Mouse (Mus musculus): ENCODE measurements around the gene Tmem198.

DNA sequence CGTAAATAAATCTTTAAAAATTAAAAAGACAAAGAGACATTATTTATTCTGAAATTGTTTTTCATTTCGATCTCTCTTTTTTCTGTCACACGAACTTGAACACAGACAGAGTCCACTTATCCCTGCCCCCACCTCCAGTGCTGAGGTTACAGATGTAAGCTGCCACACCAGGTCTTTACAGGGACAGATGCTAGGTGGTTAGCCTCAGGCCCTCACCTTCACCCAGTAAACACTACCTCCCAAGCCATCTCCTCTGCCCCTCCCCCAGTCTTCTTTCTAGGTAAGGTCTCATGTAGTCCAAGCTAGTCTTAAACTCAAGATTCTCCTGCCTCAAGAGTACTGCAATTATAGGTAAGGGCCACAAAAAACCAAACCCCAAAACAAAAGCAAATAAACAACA, 33.2 kb downstream of the Tmem198 start:
- no peak for TF ChIP-seq POLR2A (IDR thresholded peaks at IDR 0.05; ENCODE audit: control insufficient read depth, low read depth, low read length)
- TF ChIP-seq CTCF (IDR thresholded peaks at IDR 0.05; ENCODE audit: control insufficient read depth, insufficient read depth, insufficient replicate concordance, low read depth, low read length) = no peak
